Mouse (Mus musculus): ENCODE measurements at regions not wholly inside any gene's neighbourhood (a gene's known extent, or its start where the extent isn't known, plus 50 kb on each side); places are given as distances from the start of the nearest gene placed in this dataset.

DNA sequence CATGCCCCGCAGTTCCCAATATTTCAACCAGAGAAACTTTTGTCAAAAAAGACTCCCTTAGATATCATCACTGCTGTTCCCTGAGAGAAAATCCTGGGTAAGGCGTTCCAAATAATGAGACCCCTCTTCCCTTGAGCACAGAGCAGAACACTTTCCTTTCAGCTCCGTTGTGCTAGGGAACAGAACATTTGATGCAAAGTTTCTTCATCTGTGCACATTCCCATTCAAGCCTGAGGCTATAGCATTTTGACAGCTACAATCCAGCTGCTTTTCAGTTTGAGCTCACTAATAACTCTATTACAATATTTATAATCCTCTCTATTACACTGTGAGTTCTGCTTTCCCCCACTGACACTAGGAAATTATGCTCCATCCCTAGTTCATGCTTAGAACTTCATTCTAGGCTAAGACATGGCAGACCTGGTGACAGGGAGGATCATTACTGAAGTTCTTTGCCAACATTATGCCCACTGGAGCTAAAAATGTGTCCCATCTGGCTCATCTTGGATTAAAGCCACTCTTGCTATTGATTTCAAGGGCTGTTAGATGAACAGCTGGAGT lies 692.8 kb downstream of the Dnah5 start:
- TF ChIP-seq CTCF (IDR thresholded peaks at IDR 0.05; ENCODE audit: low read depth): no peak
- ATAC-seq (ENCODE audit: insufficient read depth): no peak
- Histone ChIP-seq H3K9me3 (ENCODE audit: low read depth, low read length) (no peaks in the 10 kb centered on the region), H3K9ac (no peak overlapping the region), H3K27me3 (ENCODE audit: insufficient read depth, low read length) (no peaks in the 10 kb centered on the region), H3K4me2 (no peak overlapping the region), H3K36me3 (ENCODE audit: insufficient read depth) (no peaks in the 10 kb centered on the region), H3K27ac (ENCODE audit: low read depth) (no peak overlapping the region), H3K4me1 (ENCODE audit: insufficient read depth) (no peaks in the 10 kb centered on the region), H3K4me3 (ENCODE audit: low read depth, low read length) (no peak overlapping the region)
- 76% methylated on average over 3 of the region's 3 CpGs for WGBS
- peak; percentile 11 for DNase-seq

DNA sequence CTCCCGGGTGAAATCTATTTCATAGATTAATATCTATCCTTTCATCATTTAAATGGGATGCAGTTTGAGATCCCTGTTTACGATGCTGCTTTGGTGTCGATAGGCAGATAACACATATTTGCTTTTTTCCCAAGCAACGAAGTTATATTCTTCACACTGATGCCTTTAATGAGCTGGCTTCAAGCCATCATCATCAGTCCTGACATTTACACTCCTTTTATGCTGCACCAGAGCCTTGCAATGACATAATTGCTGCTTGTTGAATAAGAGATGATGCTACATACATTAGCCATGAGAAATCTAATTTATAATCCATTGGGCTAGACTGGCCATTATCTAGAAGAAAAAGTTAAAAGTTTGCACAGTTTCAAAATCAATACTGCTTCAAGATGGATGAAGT lies 718.9 kb downstream of the Dnah5 start:
- ATAC-seq (ENCODE audit: insufficient read depth): no peak
- Histone ChIP-seq H3K4me2 (no peak overlapping the region), H3K4me3 (ENCODE audit: low read depth, low read length) (no peak overlapping the region), H3K27me3 (ENCODE audit: insufficient read depth, low read length) (no peaks in the 10 kb centered on the region), H3K9ac (no peak overlapping the region), H3K27ac (ENCODE audit: low read depth) (no peak overlapping the region), H3K9me3 (ENCODE audit: low read depth, low read length) (no peaks in the 10 kb centered on the region), H3K36me3 (ENCODE audit: insufficient read depth) (no peaks in the 10 kb centered on the region), H3K4me1 (ENCODE audit: insufficient read depth) (no peaks in the 10 kb centered on the region)
- DNase-seq: no peak
- TF ChIP-seq CTCF (IDR thresholded peaks at IDR 0.05; ENCODE audit: low read depth): no peak
- 75% methylated on average over 4 of the region's 4 CpGs for WGBS

DNA sequence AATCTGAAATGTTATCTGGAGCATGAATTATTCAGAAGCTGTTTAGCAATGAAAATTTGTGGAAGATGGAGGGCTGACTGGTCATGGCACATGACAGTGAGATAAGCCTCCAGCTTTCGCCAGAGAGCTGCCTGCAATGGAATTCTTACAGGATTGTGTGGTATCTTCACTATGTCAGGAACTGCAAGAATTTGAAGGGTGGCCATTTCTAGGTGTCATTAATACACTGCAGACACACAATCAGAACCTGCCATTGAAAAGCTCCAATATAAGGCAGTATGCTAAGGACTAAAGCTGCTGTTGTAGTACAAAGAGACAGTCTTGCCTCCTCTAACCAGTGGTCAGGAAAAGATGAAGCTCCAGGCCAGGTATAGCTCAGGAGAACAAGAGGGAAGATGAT lies 744.7 kb downstream of the Dnah5 start:
- DNase-seq: no peak
- Histone ChIP-seq H3K36me3 (ENCODE audit: insufficient read depth) (no peaks in the 10 kb centered on the region), H3K27ac (ENCODE audit: low read depth) (no peak overlapping the region), H3K4me3 (ENCODE audit: low read depth, low read length) (no peak overlapping the region), H3K4me1 (ENCODE audit: insufficient read depth) (no peaks in the 10 kb centered on the region), H3K27me3 (ENCODE audit: insufficient read depth, low read length) (no peaks in the 10 kb centered on the region), H3K9ac (no peak overlapping the region), H3K4me2 (no peak overlapping the region), H3K9me3 (ENCODE audit: low read depth, low read length) (no peaks in the 10 kb centered on the region)
- no peak for ATAC-seq (ENCODE audit: insufficient read depth)
- 63% methylated on average over 1 of the region's 1 CpGs for WGBS
- TF ChIP-seq CTCF (IDR thresholded peaks at IDR 0.05; ENCODE audit: low read depth): no peak

Data from lung, embryonic 14.5 days (tissue).